Mouse (Mus musculus) cerebellum, adult 2 months (tissue): ENCODE results near the gene Eci2.

Experiments used
- CTCF ChIP-seq: fragments of 200-500 bp; IDR thresholded peaks from 2 replicates; pipeline ENCODE4 v1.5.1; 2011; ENCODE audit warnings: low read depth, mild to moderate bottlenecking, control low read depth, low read length, moderate library complexity, borderline replicate concordance; ENCODE audit not compliant: insufficient read depth
- POLR2A ChIP-seq: fragments of 200-500 bp; IDR thresholded peaks from 2 replicates; pipeline ENCODE4 v1.6.1; 2011; ENCODE audit warnings: low read length, control low read depth, borderline replicate concordance; ENCODE audit not compliant: insufficient read depth

- TF ChIP-seq CTCF (no peak), POLR2A (no peak)
Measured at GRCm38 (mm10) chr13:35058145-35058544, 31.2 kb upstream of the Eci2 start.
